Mouse (Mus musculus): ENCODE measurements at regions not wholly inside any gene's neighbourhood (a gene's known extent, or its start where the extent isn't known, plus 50 kb on each side); places are given as distances from the start of the nearest gene placed in this dataset.
"Not testable (repeated sequence)": the region's sequence is repeated elsewhere in the genome, so short reads cannot be mapped to it uniquely, and the experiment has no call there.

DNA sequence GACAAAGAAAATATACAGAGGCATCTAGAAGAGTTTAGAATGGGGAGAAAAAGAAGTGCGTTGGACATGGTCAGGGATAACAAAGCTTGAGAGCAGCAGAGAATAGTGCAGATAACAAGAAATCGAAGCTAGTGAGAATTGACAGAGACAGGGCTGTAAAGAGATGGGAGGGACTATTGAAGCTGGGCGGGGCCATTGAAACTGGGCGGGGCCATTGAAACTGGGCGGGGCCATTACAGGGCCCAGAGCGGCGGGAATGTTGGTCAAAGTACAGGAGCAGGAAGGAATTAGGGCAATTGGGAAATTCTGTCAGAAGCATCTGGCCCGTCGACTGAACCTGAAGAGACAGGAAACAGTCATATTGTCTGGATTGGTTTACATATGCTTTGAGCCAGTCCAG lies 243.3 kb upstream of the Srek1ip1 start:
- Histone ChIP-seq H3K36me3 (ENCODE audit: control insufficient read depth, insufficient read depth, low read length) (no peaks in the 10 kb centered on the region), H3K27me3 (ENCODE audit: control insufficient read depth, insufficient read depth, low read length) (no peaks in the 10 kb centered on the region), H3K9me3 (replicated peaks; ENCODE audit: control insufficient read depth, low read length) (no peaks in the 10 kb centered on the region), H3K4me3 (replicated peaks; ENCODE audit: low read length) (no peak overlapping the region), H3K4me2 (ENCODE audit: low read depth, low read length) (no peak overlapping the region), H3K27ac (ENCODE audit: low read length) (no peak overlapping the region), H3K4me1 (ENCODE audit: control insufficient read depth, insufficient read depth, low read length) (peaks cover 3% of the 10 kb centered on the region; the same call in 1 of the 2 replicates), H3K9ac (ENCODE audit: low read length) (no peak overlapping the region)
- ATAC-seq (ENCODE audit: insufficient read depth, low FRiP score): no peak
- 74% methylated on average over 9 of the region's 9 CpGs for WGBS

DNA sequence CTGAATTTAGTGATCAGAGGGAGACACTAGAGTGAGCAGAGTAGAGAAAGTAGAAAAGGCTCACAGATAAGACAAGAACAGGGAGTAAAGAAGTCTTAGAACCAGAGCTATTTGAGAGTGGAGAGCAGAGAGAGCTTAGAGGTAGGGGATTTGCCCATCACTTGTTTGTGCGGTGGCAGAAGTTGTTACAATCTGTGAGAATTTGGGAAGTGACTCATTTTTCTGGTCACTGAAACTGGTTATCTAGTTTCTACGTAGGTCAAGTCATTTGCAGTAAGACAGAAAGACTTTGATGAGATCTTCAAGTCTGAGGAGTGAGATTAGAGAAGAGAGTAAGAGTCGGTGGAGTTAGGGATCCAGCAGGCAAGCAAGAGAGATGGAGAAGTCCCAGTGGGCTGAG lies 239.0 kb upstream of the Srek1ip1 start:
- WGBS: 83% methylated on average over 3 of the region's 3 CpGs
- Histone ChIP-seq H3K27me3 (ENCODE audit: control insufficient read depth, insufficient read depth, low read length) (no peaks in the 10 kb centered on the region), H3K27ac (ENCODE audit: low read length) (no peak overlapping the region)

DNA sequence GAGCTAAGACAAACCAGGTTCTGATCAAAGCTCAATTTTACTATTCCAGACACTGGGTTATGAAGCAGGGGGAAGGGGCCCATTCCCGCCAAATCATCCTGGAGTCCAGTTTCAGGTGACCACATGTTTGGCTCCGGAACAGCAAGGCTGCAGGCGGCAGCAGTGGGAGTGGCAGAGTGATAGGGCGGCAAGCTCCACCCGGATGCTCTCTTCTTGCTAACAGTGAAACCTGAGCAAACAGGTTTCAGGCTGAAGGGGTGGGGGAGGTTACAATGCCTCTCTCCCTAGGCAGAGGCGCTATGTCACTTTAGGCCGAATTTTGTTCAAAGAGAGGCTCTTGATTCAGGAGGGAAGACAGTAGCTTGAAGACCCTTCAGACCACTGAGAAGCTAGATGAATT lies 235.7 kb upstream of the Srek1ip1 start:
- H3K36me3 ChIP-seq (ENCODE audit: control insufficient read depth, insufficient read depth, low read length); H3K4me3 ChIP-seq (replicated peaks; ENCODE audit: low read length); H3K27me3 ChIP-seq (ENCODE audit: control insufficient read depth, insufficient read depth, low read length); H3K27ac ChIP-seq (ENCODE audit: low read length); H3K9ac ChIP-seq (ENCODE audit: low read length); H3K9me3 ChIP-seq (replicated peaks; ENCODE audit: control insufficient read depth, low read length); H3K4me1 ChIP-seq (ENCODE audit: control insufficient read depth, insufficient read depth, low read length); ATAC-seq (ENCODE audit: insufficient read depth, low FRiP score): not testable (repeated sequence)
- WGBS: 26% methylated on average over 7 of the region's 7 CpGs
- H3K4me2 ChIP-seq (ENCODE audit: low read depth, low read length): peak overlapping the region; percentile 5; the same call in 1 of the 2 replicates

More for the DNA sequence above, 239.0 kb upstream of the Srek1ip1 start:
- no peak overlapping the region for H3K4me2 ChIP-seq (ENCODE audit: low read depth, low read length)
- H3K4me1 ChIP-seq (ENCODE audit: control insufficient read depth, insufficient read depth, low read length): peaks cover 3% of the 10 kb centered on the region; the same call in 1 of the 2 replicates
- no peak for ATAC-seq (ENCODE audit: insufficient read depth, low FRiP score)
- H3K36me3 ChIP-seq (ENCODE audit: control insufficient read depth, insufficient read depth, low read length): no peaks in the 10 kb centered on the region
- no peak overlapping the region for H3K9ac ChIP-seq (ENCODE audit: low read length)
- no peaks in the 10 kb centered on the region for H3K9me3 ChIP-seq (replicated peaks; ENCODE audit: control insufficient read depth, low read length)
- H3K4me3 ChIP-seq (replicated peaks; ENCODE audit: low read length): no peak overlapping the region

DNA sequence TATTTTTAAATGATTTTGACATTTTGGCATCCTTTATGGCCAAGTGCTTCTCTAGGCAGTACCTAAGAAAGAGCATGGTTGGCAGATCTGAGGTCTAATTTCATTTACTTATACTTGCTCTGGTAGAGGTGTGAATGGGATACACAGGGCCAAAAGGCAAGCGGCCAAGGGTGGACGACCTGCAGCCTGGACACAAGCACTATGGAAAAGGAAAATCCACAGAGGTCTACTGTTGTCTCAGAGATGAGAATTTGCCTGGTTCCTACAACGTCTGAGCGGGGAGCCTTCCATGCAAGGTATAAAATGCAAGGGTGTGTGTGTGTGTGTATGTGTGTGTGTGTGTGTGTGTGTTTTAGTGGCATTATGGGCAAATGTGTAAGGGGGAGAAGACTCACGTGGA lies 232.4 kb upstream of the Srek1ip1 start:
- Histone ChIP-seq H3K4me3 (replicated peaks; ENCODE audit: low read length) (no peak overlapping the region), H3K9ac (ENCODE audit: low read length) (no peak overlapping the region), H3K4me1 (ENCODE audit: control insufficient read depth, insufficient read depth, low read length) (no peaks in the 10 kb centered on the region), H3K36me3 (ENCODE audit: control insufficient read depth, insufficient read depth, low read length) (no peaks in the 10 kb centered on the region), H3K4me2 (ENCODE audit: low read depth, low read length) (0 out of 2 replicates have a peak overlapping the region, but pooled peaks have one; percentile 4), H3K27me3 (ENCODE audit: control insufficient read depth, insufficient read depth, low read length) (no peaks in the 10 kb centered on the region), H3K27ac (ENCODE audit: low read length) (no peak overlapping the region), H3K9me3 (replicated peaks; ENCODE audit: control insufficient read depth, low read length) (no peaks in the 10 kb centered on the region)
- WGBS: 86% methylated on average over 5 of the region's 5 CpGs
- no peak for ATAC-seq (ENCODE audit: insufficient read depth, low FRiP score)

DNA sequence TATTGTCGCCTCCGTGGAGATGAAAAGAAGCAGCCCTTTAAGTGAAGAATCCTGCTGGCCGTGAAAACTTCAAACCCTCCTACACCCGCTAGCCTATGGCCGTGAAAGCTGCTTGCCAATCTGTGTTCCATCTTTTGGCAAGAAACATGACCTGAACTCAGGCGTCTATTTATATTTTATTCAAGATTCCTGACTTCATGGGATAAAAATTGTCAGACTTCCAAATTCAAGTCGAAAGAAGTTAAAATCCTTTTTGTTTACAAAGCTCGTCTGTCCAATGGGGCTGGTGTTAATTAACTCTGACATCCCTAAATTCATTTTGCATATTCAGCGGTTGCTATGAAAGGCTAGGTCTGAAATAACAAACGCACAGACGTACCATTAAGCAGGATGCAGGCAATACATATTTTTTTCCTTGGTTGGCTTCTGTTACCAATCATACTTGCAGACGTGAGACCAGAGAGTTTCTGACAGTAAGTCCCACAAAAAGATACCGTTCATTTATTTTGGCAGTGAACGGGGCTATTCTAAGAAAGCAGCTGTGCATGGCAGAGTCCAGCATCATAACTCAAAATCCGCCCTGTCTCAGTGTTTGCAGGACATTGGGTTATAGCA lies 231.7 kb upstream of the Srek1ip1 start:
- 40% methylated on average over 15 of the region's 15 CpGs for WGBS
- Histone ChIP-seq H3K4me1 (ENCODE audit: control insufficient read depth, insufficient read depth, low read length) (no peaks in the 10 kb centered on the region), H3K9me3 (replicated peaks; ENCODE audit: control insufficient read depth, low read length) (no peaks in the 10 kb centered on the region), H3K4me2 (ENCODE audit: low read depth, low read length) (0 out of 2 replicates have a peak overlapping the region, but pooled peaks have one; percentile 4), H3K27me3 (ENCODE audit: control insufficient read depth, insufficient read depth, low read length) (no peaks in the 10 kb centered on the region), H3K36me3 (ENCODE audit: control insufficient read depth, insufficient read depth, low read length) (no peaks in the 10 kb centered on the region), H3K27ac (ENCODE audit: low read length) (peak overlapping the region; percentile 28; the same call in 1 of the 2 replicates), H3K4me3 (replicated peaks; ENCODE audit: low read length) (no peak overlapping the region), H3K9ac (ENCODE audit: low read length) (no peak overlapping the region)
- no peak for ATAC-seq (ENCODE audit: insufficient read depth, low FRiP score)

DNA sequence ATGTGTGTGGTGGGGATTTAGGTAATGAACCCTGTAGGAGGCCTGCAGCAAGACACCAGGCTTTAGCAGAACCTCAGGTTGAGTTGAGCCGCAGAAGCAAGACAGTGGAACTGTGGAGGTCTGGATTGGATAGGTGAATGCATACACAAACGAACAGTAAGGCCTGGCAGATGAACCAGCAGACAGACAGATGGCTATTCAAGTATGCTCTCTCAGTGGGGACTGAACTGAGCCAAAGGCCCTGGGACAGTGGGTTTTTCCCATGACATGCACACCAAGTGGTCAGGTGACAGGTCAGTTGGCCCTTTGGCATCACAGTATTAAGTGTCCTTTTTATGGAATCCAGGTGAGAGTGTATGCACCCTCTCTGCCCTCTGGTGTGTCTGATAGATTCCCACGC lies 229.7 kb upstream of the Srek1ip1 start:
- WGBS: 60% methylated on average over 3 of the region's 3 CpGs
- no peak overlapping the region for H3K9ac ChIP-seq (ENCODE audit: low read length)
- H3K4me1 ChIP-seq (ENCODE audit: control insufficient read depth, insufficient read depth, low read length): no peaks in the 10 kb centered on the region
- H3K4me2 ChIP-seq (ENCODE audit: low read depth, low read length): no peak overlapping the region
- no peak overlapping the region for H3K4me3 ChIP-seq (replicated peaks; ENCODE audit: low read length)
- no peaks in the 10 kb centered on the region for H3K36me3 ChIP-seq (ENCODE audit: control insufficient read depth, insufficient read depth, low read length)
- H3K27ac ChIP-seq (ENCODE audit: low read length): no peak overlapping the region
- ATAC-seq (ENCODE audit: insufficient read depth, low FRiP score): no peak
- no peaks in the 10 kb centered on the region for H3K27me3 ChIP-seq (ENCODE audit: control insufficient read depth, insufficient read depth, low read length)
- H3K9me3 ChIP-seq (replicated peaks; ENCODE audit: control insufficient read depth, low read length): no peaks in the 10 kb centered on the region

DNA sequence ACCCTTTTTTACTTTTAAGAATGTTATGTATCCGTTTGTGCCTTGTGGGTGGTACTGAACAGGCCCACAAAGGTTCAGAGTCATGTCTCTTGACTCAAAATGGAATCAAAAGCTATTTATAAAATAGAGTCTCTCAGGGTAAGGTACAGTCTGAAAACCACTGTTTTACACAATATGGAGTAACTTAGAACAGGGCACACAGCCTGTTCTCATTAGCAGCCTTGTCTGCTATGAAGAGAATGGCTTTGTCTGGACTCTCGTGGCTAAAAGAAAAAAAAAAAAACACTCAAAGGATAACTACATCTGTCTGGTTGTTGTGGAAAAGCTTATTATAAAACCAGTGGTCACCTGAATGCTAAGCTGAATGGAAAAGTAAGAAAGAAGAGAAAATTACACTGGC lies 229.3 kb upstream of the Srek1ip1 start:
- no peaks in the 10 kb centered on the region for H3K36me3 ChIP-seq (ENCODE audit: control insufficient read depth, insufficient read depth, low read length)
- no peak overlapping the region for H3K27ac ChIP-seq (ENCODE audit: low read length)
- H3K4me2 ChIP-seq (ENCODE audit: low read depth, low read length): no peak overlapping the region
- ATAC-seq (ENCODE audit: insufficient read depth, low FRiP score): no peak
- no peaks in the 10 kb centered on the region for H3K27me3 ChIP-seq (ENCODE audit: control insufficient read depth, insufficient read depth, low read length)
- H3K4me3 ChIP-seq (replicated peaks; ENCODE audit: low read length): no peak overlapping the region
- no peak overlapping the region for H3K9ac ChIP-seq (ENCODE audit: low read length)
- 53% methylated on average over 2 of the region's 2 CpGs for WGBS
- H3K4me1 ChIP-seq (ENCODE audit: control insufficient read depth, insufficient read depth, low read length): no peaks in the 10 kb centered on the region
- no peaks in the 10 kb centered on the region for H3K9me3 ChIP-seq (replicated peaks; ENCODE audit: control insufficient read depth, low read length)

DNA sequence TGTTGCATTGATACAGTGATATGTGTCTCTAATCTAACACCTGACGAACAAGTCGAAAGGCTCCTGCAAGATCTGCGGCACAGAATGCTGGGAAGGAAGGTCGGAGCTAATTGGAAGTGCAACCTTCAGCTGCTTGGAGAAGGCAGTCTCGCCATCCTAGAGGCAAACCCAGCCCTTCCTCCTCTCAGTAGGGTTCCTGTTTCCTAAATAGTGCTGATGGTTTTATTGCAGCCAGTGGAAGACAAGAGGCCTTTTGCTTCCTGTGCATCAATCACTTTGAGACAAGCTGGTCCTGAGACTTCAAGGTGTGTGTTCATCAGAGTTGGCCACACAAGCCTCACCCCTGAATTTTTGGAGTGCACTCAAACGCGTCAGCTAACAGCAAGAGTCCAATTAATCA lies 228.4 kb upstream of the Srek1ip1 start:
- H3K4me1 ChIP-seq (ENCODE audit: control insufficient read depth, insufficient read depth, low read length): no peaks in the 10 kb centered on the region
- no peaks in the 10 kb centered on the region for H3K9me3 ChIP-seq (replicated peaks; ENCODE audit: control insufficient read depth, low read length)
- H3K36me3 ChIP-seq (ENCODE audit: control insufficient read depth, insufficient read depth, low read length): no peaks in the 10 kb centered on the region
- no peak overlapping the region for H3K9ac ChIP-seq (ENCODE audit: low read length)
- WGBS: 50% methylated on average over 7 of the region's 7 CpGs
- no peak overlapping the region for H3K4me2 ChIP-seq (ENCODE audit: low read depth, low read length)
- H3K27me3 ChIP-seq (ENCODE audit: control insufficient read depth, insufficient read depth, low read length): no peaks in the 10 kb centered on the region
- ATAC-seq (ENCODE audit: insufficient read depth, low FRiP score): no peak
- H3K4me3 ChIP-seq (replicated peaks; ENCODE audit: low read length): no peak overlapping the region
- H3K27ac ChIP-seq (ENCODE audit: low read length): no peak overlapping the region

DNA sequence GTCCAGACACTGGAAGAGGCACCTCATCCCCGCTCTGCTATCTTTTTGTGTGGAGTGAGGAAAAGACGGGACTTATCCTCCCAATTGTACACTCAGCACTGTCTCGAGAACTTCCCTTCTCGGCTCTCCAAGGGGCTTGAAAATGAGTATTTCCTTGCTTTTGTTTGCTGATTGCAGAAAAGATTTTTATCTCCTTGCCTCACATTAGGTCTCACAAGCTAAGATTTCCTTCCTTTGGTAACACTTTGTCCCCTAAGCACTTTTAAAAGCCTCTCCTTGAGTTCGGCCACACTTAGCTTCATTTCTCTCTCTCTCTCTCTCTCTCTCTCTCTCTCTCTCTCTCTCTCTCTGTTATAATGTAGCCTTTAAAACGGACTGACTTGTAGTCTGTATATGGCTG lies 222.5 kb upstream of the Srek1ip1 start:
- ATAC-seq (ENCODE audit: insufficient read depth, low FRiP score): no peak
- no peaks in the 10 kb centered on the region for H3K4me1 ChIP-seq (ENCODE audit: control insufficient read depth, insufficient read depth, low read length)
- no peak overlapping the region for H3K4me3 ChIP-seq (replicated peaks; ENCODE audit: low read length)
- H3K9me3 ChIP-seq (replicated peaks; ENCODE audit: control insufficient read depth, low read length): no peaks in the 10 kb centered on the region
- no peaks in the 10 kb centered on the region for H3K36me3 ChIP-seq (ENCODE audit: control insufficient read depth, insufficient read depth, low read length)
- H3K4me2 ChIP-seq (ENCODE audit: low read depth, low read length): no peak overlapping the region
- H3K27ac ChIP-seq (ENCODE audit: low read length): no peak overlapping the region
- WGBS: 52% methylated on average over 6 of the region's 6 CpGs
- H3K9ac ChIP-seq (ENCODE audit: low read length): no peak overlapping the region
- no peaks in the 10 kb centered on the region for H3K27me3 ChIP-seq (ENCODE audit: control insufficient read depth, insufficient read depth, low read length)
